Mouse (Mus musculus): ENCODE measurements around the gene Ipo11.
A peak's percentile ranks its signal among the peaks of the same experiment; 100 is the strongest.
"Not testable (repeated sequence)": the region's sequence is repeated elsewhere in the genome, so short reads cannot be mapped to it uniquely, and the experiment has no call there.

The Ipo11 gene

GRCm38 (mm10) chr13:106936256-106937137, at the start of gene Ipo11:
Ipo11 (minus strand) TSS chr13:106936958.
- peak; percentile 89 to 91 for DNase-seq

- DNase-seq, result no peak
Observed at GRCm38 (mm10) chr13:106961496-106961895, 24.7 kb upstream of the Ipo11 start.

GRCm38 (mm10) chr13:106960557-106960956, 23.8 kb upstream of the Ipo11 start:
- DNase-seq, result no peak

GRCm38 (mm10) chr13:106958286-106958685, 21.5 kb upstream of the Ipo11 start:
- no peak for DNase-seq

- no peak for DNase-seq
Observed at GRCm38 (mm10) chr13:106957554-106957953, 20.8 kb upstream of the Ipo11 start.

GRCm38 (mm10) chr13:106954880-106955279, 18.1 kb upstream of the Ipo11 start:
- no peak for DNase-seq

GRCm38 (mm10) chr13:106947583-106947982, 10.8 kb upstream of the Ipo11 start:
- no peak for DNase-seq

GRCm38 (mm10) chr13:106946594-106947540, 10.1 kb upstream of the Ipo11 start, which contains the start of gene Dimt1:
Dimt1 (plus strand) TSS chr13:106947127.
- peak; percentile 96 to 97 for DNase-seq

- no peak for DNase-seq
Observed at GRCm38 (mm10) chr13:106945518-106945917, 8.8 kb upstream of the Ipo11 start.

- no peak for DNase-seq
Observed at GRCm38 (mm10) chr13:106942721-106943120, 6.0 kb upstream of the Ipo11 start.

GRCm38 (mm10) chr13:106941211-106941976, 4.6 kb upstream of the Ipo11 start:
- DNase-seq, result peak; percentile 4 to 5

- no peak for DNase-seq
Observed at GRCm38 (mm10) chr13:106937138-106937472, 347 bp upstream of the Ipo11 start.

GRCm38 (mm10) chr13:106935871-106936255, 895 bp downstream of the Ipo11 start:
- DNase-seq, result no peak

GRCm38 (mm10) chr13:106929201-106929600, 7.6 kb downstream of the Ipo11 start:
- DNase-seq, result no peak

GRCm38 (mm10) chr13:106928296-106928695, 8.5 kb downstream of the Ipo11 start:
- no peak for DNase-seq

GRCm38 (mm10) chr13:106925921-106926320, 10.8 kb downstream of the Ipo11 start:
- not testable (repeated sequence) for DNase-seq

GRCm38 (mm10) chr13:106918322-106919050, 18.3 kb downstream of the Ipo11 start:
- no peak for DNase-seq

- no peak for DNase-seq
Observed at GRCm38 (mm10) chr13:106913125-106913736, 23.5 kb downstream of the Ipo11 start.

GRCm38 (mm10) chr13:106910096-106910495, 26.7 kb downstream of the Ipo11 start:
- DNase-seq, result no peak

GRCm38 (mm10) chr13:106907273-106907672, 29.5 kb downstream of the Ipo11 start:
- no peak for DNase-seq

- not testable (repeated sequence) for DNase-seq
Observed at GRCm38 (mm10) chr13:106905154-106905553, 31.6 kb downstream of the Ipo11 start.
